In genomic region chr10:120857531-120858001, GRCm38 (mm10) we compare ENCODE assay signal across 8 mouse cellular contexts. TPM values are rescaled to one million over a fixed set of nuclear protein-coding genes. Genes with fewer than 3 reads are reported as not detected.
DNase-seq lines count a peak whose midpoint lies in the region; ATAC-seq and TF ChIP-seq lines count a peak whose summit lies in the region.

No protein-coding gene starts in this region.

- peaks cover 10% of the 10 kb centered on the region for H3K4me1 ChIP-seq in E14TG2a.4 (replicated peaks; ENCODE audit: low read depth, low read length)
- H3K4me1 ChIP-seq in embryonic facial prominence, embryonic 12.5 days = peaks cover 46% of the 10 kb centered on the region
- H3K4me1 ChIP-seq in hindbrain, embryonic 15.5 days (replicated peaks) = peaks cover 3% of the 10 kb centered on the region; the same call in 1 of the 2 replicates
- H3K4me1 ChIP-seq in liver, embryonic 13.5 days (replicated peaks) = no peaks in the 10 kb centered on the region

- WGBS in embryonic facial prominence, embryonic 12.5 days = 35% methylated on average over 13 of the region's 13 CpGs
- WGBS in hindbrain, embryonic 15.5 days = 42% methylated on average over 13 of the region's 13 CpGs
- WGBS in liver, embryonic 13.5 days (ENCODE audit: insufficient replicate concordance) = 34% methylated on average over 13 of the region's 13 CpGs

- peak overlapping the region; percentile 59 for H3K4me3 ChIP-seq in E14TG2a.4 (replicated peaks; ENCODE audit: low read length)
- peak overlapping the region; percentile 19; the same call in 1 of the 2 replicates for H3K4me3 ChIP-seq in embryonic facial prominence, embryonic 12.5 days
- H3K4me3 ChIP-seq in hindbrain, embryonic 15.5 days = peak overlapping the region; percentile 23
- 0 out of 2 replicates have a peak overlapping the region, but pooled peaks have one; percentile 18 for H3K4me3 ChIP-seq in liver, embryonic 13.5 days (replicated peaks)

- H3K36me3 ChIP-seq in E14TG2a.4 (ENCODE audit: insufficient read depth, low read length) = no peaks in the 10 kb centered on the region
- H3K36me3 ChIP-seq in embryonic facial prominence, embryonic 12.5 days = no peaks in the 10 kb centered on the region
- no peaks in the 10 kb centered on the region for H3K36me3 ChIP-seq in hindbrain, embryonic 15.5 days
- H3K36me3 ChIP-seq in liver, embryonic 13.5 days = no peaks in the 10 kb centered on the region

- peak overlapping the region; percentile 24; the same call in 1 of the 2 replicates for H3K9ac ChIP-seq in embryonic facial prominence, embryonic 12.5 days
- H3K9ac ChIP-seq in hindbrain, embryonic 15.5 days = no peak overlapping the region
- no peak overlapping the region for H3K9ac ChIP-seq in liver, embryonic 13.5 days

- peak; percentile 14 for DNase-seq in 416B (ENCODE audit: low read depth)
- peak; percentile 38 for DNase-seq in liver, embryonic 13.5 days
- peak; percentile 26 to 45 for DNase-seq in natural killer cell, adult 2 months (ENCODE audit: low spot score in 2 of 2)
- DNase-seq in left cerebral cortex, adult 9 months (ENCODE audit: low spot score in 2 of 2) = no peak
- no peak for DNase-seq in left cerebral cortex, postnatal 10 days (ENCODE audit: extremely low spot score in 1 of 2, low spot score in 2 of 2)

- peak overlapping the region; percentile 50 for H3K27ac ChIP-seq in embryonic facial prominence, embryonic 12.5 days
- 0 out of 2 replicates have a peak overlapping the region, but pooled peaks have one; percentile 37 for H3K27ac ChIP-seq in hindbrain, embryonic 15.5 days (replicated peaks)
- H3K27ac ChIP-seq in liver, embryonic 13.5 days = no peak overlapping the region

- intact Hi-C loops in left cerebral cortex, postnatal 10 days (cut with DNase I) = no loop called here

- peak; percentile 74 for TF ChIP-seq CTCF in E14TG2a.4 (conservative IDR thresholded peaks at IDR 0.05; ENCODE audit: low read length)

- H3K4me2 ChIP-seq in embryonic facial prominence, embryonic 12.5 days (replicated peaks) = peak overlapping the region; percentile 35
- peak overlapping the region; percentile 40 for H3K4me2 ChIP-seq in hindbrain, embryonic 15.5 days
- H3K4me2 ChIP-seq in liver, embryonic 13.5 days = peak overlapping the region; percentile 28; the same call in 1 of the 2 replicates

- H3K27me3 ChIP-seq in E14TG2a.4 (ENCODE audit: insufficient read depth, low read length) = peaks cover 12% of the 10 kb centered on the region
- H3K27me3 ChIP-seq in embryonic facial prominence, embryonic 12.5 days = no peaks in the 10 kb centered on the region
- no peaks in the 10 kb centered on the region for H3K27me3 ChIP-seq in hindbrain, embryonic 15.5 days
- no peaks in the 10 kb centered on the region for H3K27me3 ChIP-seq in liver, embryonic 13.5 days

- ATAC-seq in embryonic facial prominence, embryonic 12.5 days (ENCODE audit: insufficient number of reproducible peaks, insufficient read depth, low FRiP score, low TSS enrichment) = peak; percentile 72; the same call in 1 of the 2 replicates
- peak; percentile 76 for ATAC-seq in hindbrain, embryonic 15.5 days (ENCODE audit: low FRiP score, low read depth)
- peak; percentile 68 for ATAC-seq in liver, embryonic 13.5 days (ENCODE audit: low read depth)

- no peaks in the 10 kb centered on the region for H3K9me3 ChIP-seq in E14TG2a.4 (ENCODE audit: low read length)
- H3K9me3 ChIP-seq in embryonic facial prominence, embryonic 12.5 days = no peaks in the 10 kb centered on the region
- H3K9me3 ChIP-seq in hindbrain, embryonic 15.5 days = no peaks in the 10 kb centered on the region
- no peaks in the 10 kb centered on the region for H3K9me3 ChIP-seq in liver, embryonic 13.5 days (replicated peaks)

RNA-seq across cellular contexts. Expression of gene Msrb3, which starts 41.3 kb away (rescaled TPM):
- 9.2 and 10.3 TPM in 2 replicates for polyA plus RNA-seq in embryonic facial prominence, embryonic 12.5 days (2016; fragmentation: Nextera tagmentation; extraction: Ambion mirVana)
- polyA plus RNA-seq in hindbrain, embryonic 15.5 days (2015; fragmentation: Nextera tagmentation; extraction: Ambion mirVana) = 1.5 and 2.0 TPM in 2 replicates
- 0.82 and 1.7 TPM in 2 replicates for polyA plus RNA-seq in liver, embryonic 13.5 days (2015; fragmentation: Nextera tagmentation; extraction: Ambion mirVana)
- total RNA-seq in left cerebral cortex, postnatal 10 days (2021) = 1 to 10 TPM; 4.2 to 4.3 TPM

Comparison
In these comparisons a context has a peak if more than half of its experiments do, and no peak if none do; other contexts are left out.
1. DNase-seq: peak in 416B (single experiment), liver, embryonic 13.5 days (single experiment) and natural killer cell, adult 2 months (2 of 2); none in left cerebral cortex, adult 9 months (0 of 2) and left cerebral cortex, postnatal 10 days (0 of 2).
2. Peak in every context shown above with its lines, with median percentiles within 50 percentile points of each other: H3K4me3 ChIP-seq, ATAC-seq and H3K4me2 ChIP-seq.